Mouse (Mus musculus): Measurements from ENCODE around the gene Gm6034.

GRCm38 (mm10) chr17:36022922-36023321 is 19.8 kb upstream of the Gm6034 start:
- TF ChIP-seq CTCF (IDR thresholded peaks at IDR 0.05; ENCODE audit: borderline replicate concordance, insufficient read depth, low read length) = no peak
- TF ChIP-seq POLR2A (IDR thresholded peaks at IDR 0.05; ENCODE audit: low read depth, low read length) = no peak
